Comparison of ENCODE assay signal across 22 mouse cellular contexts in genomic region chr16:93726186-93726585, GRCm38 (mm10). TPM values are rescaled to one million over a fixed set of nuclear protein-coding genes. Genes with fewer than 3 reads are reported as not detected.
DNase-seq lines count a peak whose midpoint lies in the region; ATAC-seq and TF ChIP-seq lines count a peak whose summit lies in the region.
"Had no signal": no experiment of that assay in that cellular context is flagged by ENCODE, and none has a peak within 500 bp of the region (broad histone marks: within the 10 kb centered on the region; RNA-seq: fewer than 3 reads in every experiment).

No protein-coding gene starts in this region.

- H3K36me3 ChIP-seq in intestine, embryonic 15.5 days = no peaks in the 10 kb centered on the region
- no peaks in the 10 kb centered on the region for H3K36me3 ChIP-seq in intestine, embryonic 16.5 days (ENCODE audit: control insufficient read depth, insufficient read depth, low read length)
- peaks cover 12% of the 10 kb centered on the region for H3K36me3 ChIP-seq in liver, embryonic 15.5 days (replicated peaks)
- 0 out of 2 replicates have a peak, but pooled peaks cover 3% of the 10 kb centered on the region for H3K36me3 ChIP-seq in stomach, postnatal 0 days (ENCODE audit: control insufficient read depth, insufficient read depth, low read length)
- peaks cover 18% of the 10 kb centered on the region for H3K36me3 ChIP-seq in midbrain, postnatal 0 days (ENCODE audit: insufficient read depth, low read length)
- H3K36me3 ChIP-seq: embryonic facial prominence, embryonic 15.5 days; forebrain, embryonic 10.5 days; forebrain, embryonic 15.5 days; G1E; heart, embryonic 13.5 days had no signal

- ATAC-seq in intestine, embryonic 15.5 days = peak; percentile 39
- peak; percentile 71 for ATAC-seq in intestine, embryonic 16.5 days
- ATAC-seq in liver, embryonic 15.5 days (ENCODE audit: insufficient read depth) = peak; percentile 45; the same call in 1 of the 2 replicates
- ATAC-seq in stomach, postnatal 0 days (ENCODE audit: low FRiP score, low TSS enrichment) = peak; percentile 53
- no peak for ATAC-seq in midbrain, postnatal 0 days (ENCODE audit: low FRiP score)
- ATAC-seq: forebrain, embryonic 15.5 days had no signal

- H3K27ac ChIP-seq in intestine, embryonic 15.5 days = peak overlapping the region; percentile 27
- H3K27ac ChIP-seq in intestine, embryonic 16.5 days (ENCODE audit: low read length) = peak overlapping the region; percentile 69
- peak overlapping the region; percentile 49; the same call in 1 of the 2 replicates for H3K27ac ChIP-seq in liver, embryonic 15.5 days (replicated peaks)
- no peak overlapping the region for H3K27ac ChIP-seq in stomach, postnatal 0 days (replicated peaks)
- no peak overlapping the region for H3K27ac ChIP-seq in midbrain, postnatal 0 days (ENCODE audit: low read depth, low read length)
- H3K27ac ChIP-seq: embryonic facial prominence, embryonic 15.5 days; forebrain, embryonic 10.5 days; forebrain, embryonic 15.5 days; heart, embryonic 13.5 days; hindbrain, embryonic 15.5 days had no signal

- TF ChIP-seq EP300 in stomach, postnatal 0 days (optimal IDR thresholded peaks at IDR 0.05) = no peak

- WGBS in intestine, embryonic 15.5 days = 75% methylated on average over 4 of the region's 4 CpGs
- whole genome bisulfite sequencing in intestine, embryonic 16.5 days = 68% methylated on average over 4 of the region's 4 CpGs
- 82% methylated on average over 4 of the region's 4 CpGs for WGBS in liver, embryonic 15.5 days (ENCODE audit: insufficient replicate concordance)
- 64% methylated on average over 4 of the region's 4 CpGs for WGBS in stomach, postnatal 0 days
- 94% methylated on average over 4 of the region's 4 CpGs for WGBS in midbrain, postnatal 0 days

- no peak for DNase-seq in stomach, postnatal 0 days (ENCODE audit: low spot score)
- no peak for DNase-seq in frontal cortex, postnatal 14 days (ENCODE audit: low spot score in 2 of 2)
- no peak for DNase-seq in midbrain, postnatal 0 days (ENCODE audit: low spot score)
- DNase-seq: adrenal gland, adult 8-10 months; adrenal gland, postnatal 36 days; cerebellum, adult 2 months; cerebellum, postnatal 14 days; embryo, embryonic 11 days; gastrocnemius, postnatal 36 days; heart, adult 11 months; heart, postnatal 36 days had no signal

- no peaks in the 10 kb centered on the region for H3K27me3 ChIP-seq in intestine, embryonic 15.5 days (replicated peaks)
- H3K27me3 ChIP-seq in intestine, embryonic 16.5 days (replicated peaks; ENCODE audit: control insufficient read depth, insufficient read depth, low read length) = no peaks in the 10 kb centered on the region
- no peaks in the 10 kb centered on the region for H3K27me3 ChIP-seq in liver, embryonic 15.5 days
- no peaks in the 10 kb centered on the region for H3K27me3 ChIP-seq in stomach, postnatal 0 days (ENCODE audit: control insufficient read depth, insufficient read depth, low read length)
- H3K27me3 ChIP-seq in midbrain, postnatal 0 days (ENCODE audit: insufficient read depth, low read length) = no peaks in the 10 kb centered on the region
- H3K27me3 ChIP-seq: embryonic facial prominence, embryonic 15.5 days; forebrain, embryonic 15.5 days; hindbrain, embryonic 15.5 days had no signal

- H3K9me3 ChIP-seq in intestine, embryonic 15.5 days = no peaks in the 10 kb centered on the region
- H3K9me3 ChIP-seq in intestine, embryonic 16.5 days (ENCODE audit: control insufficient read depth, low read length) = no peaks in the 10 kb centered on the region
- no peaks in the 10 kb centered on the region for H3K9me3 ChIP-seq in liver, embryonic 15.5 days (replicated peaks)
- no peaks in the 10 kb centered on the region for H3K9me3 ChIP-seq in stomach, postnatal 0 days (ENCODE audit: control insufficient read depth, low read length)
- no peaks in the 10 kb centered on the region for H3K9me3 ChIP-seq in midbrain, postnatal 0 days (ENCODE audit: low read length)
- H3K9me3 ChIP-seq: embryonic facial prominence, embryonic 15.5 days; forebrain, embryonic 10.5 days; forebrain, embryonic 15.5 days; G1E; heart, embryonic 13.5 days; hindbrain, embryonic 15.5 days had no signal

- H3K4me1 ChIP-seq in intestine, embryonic 15.5 days (replicated peaks) = 0 out of 2 replicates have a peak, but pooled peaks cover 3% of the 10 kb centered on the region
- H3K4me1 ChIP-seq in intestine, embryonic 16.5 days (ENCODE audit: control insufficient read depth, insufficient read depth, low read length) = peaks cover 6% of the 10 kb centered on the region
- peaks cover 59% of the 10 kb centered on the region for H3K4me1 ChIP-seq in liver, embryonic 15.5 days (replicated peaks)
- H3K4me1 ChIP-seq in stomach, postnatal 0 days (replicated peaks; ENCODE audit: control insufficient read depth, insufficient read depth) = no peaks in the 10 kb centered on the region
- H3K4me1 ChIP-seq in midbrain, postnatal 0 days (ENCODE audit: insufficient read depth, low read length) = no peaks in the 10 kb centered on the region

- H3K4me3 ChIP-seq in intestine, embryonic 15.5 days (replicated peaks) = no peak overlapping the region
- no peak overlapping the region for H3K4me3 ChIP-seq in intestine, embryonic 16.5 days (ENCODE audit: low read length)
- no peak overlapping the region for H3K4me3 ChIP-seq in liver, embryonic 15.5 days (replicated peaks)
- no peak overlapping the region for H3K4me3 ChIP-seq in stomach, postnatal 0 days (ENCODE audit: low read depth, low read length)
- H3K4me3 ChIP-seq in midbrain, postnatal 0 days (ENCODE audit: low read depth, low read length) = no peak overlapping the region
- H3K4me3 ChIP-seq: embryonic facial prominence, embryonic 15.5 days; erythroblast, embryonic 14.5 days; forebrain, embryonic 10.5 days; forebrain, embryonic 15.5 days; heart, embryonic 13.5 days; hindbrain, embryonic 15.5 days had no signal

- no peak for TF ChIP-seq CTCF in stomach, postnatal 0 days (IDR thresholded peaks at IDR 0.05; ENCODE audit: low read depth)
- no peak for TF ChIP-seq CTCF in midbrain, postnatal 0 days (IDR thresholded peaks at IDR 0.05)

- no peak overlapping the region for H3K9ac ChIP-seq in intestine, embryonic 15.5 days
- no peak overlapping the region for H3K9ac ChIP-seq in intestine, embryonic 16.5 days (ENCODE audit: low read depth, low read length)
- no peak overlapping the region for H3K9ac ChIP-seq in liver, embryonic 15.5 days
- H3K9ac ChIP-seq in stomach, postnatal 0 days (ENCODE audit: low read length) = no peak overlapping the region
- H3K9ac ChIP-seq in midbrain, postnatal 0 days (replicated peaks; ENCODE audit: low read length, poor library complexity, severe bottlenecking) = no peak overlapping the region
- H3K9ac ChIP-seq: embryonic facial prominence, embryonic 15.5 days; forebrain, embryonic 15.5 days; heart, embryonic 13.5 days; hindbrain, embryonic 15.5 days had no signal

- H3K4me2 ChIP-seq in intestine, embryonic 15.5 days (replicated peaks) = peak overlapping the region; percentile 7; the same call in 1 of the 2 replicates
- 0 out of 2 replicates have a peak overlapping the region, but pooled peaks have one; percentile 2 for H3K4me2 ChIP-seq in intestine, embryonic 16.5 days (ENCODE audit: low read depth, low read length)
- no peak overlapping the region for H3K4me2 ChIP-seq in liver, embryonic 15.5 days
- no peak overlapping the region for H3K4me2 ChIP-seq in stomach, postnatal 0 days (replicated peaks; ENCODE audit: low read depth)
- no peak overlapping the region for H3K4me2 ChIP-seq in midbrain, postnatal 0 days (ENCODE audit: low read depth, low read length, poor library complexity, severe bottlenecking)
- H3K4me2 ChIP-seq: embryonic facial prominence, embryonic 15.5 days; forebrain, embryonic 15.5 days; heart, embryonic 13.5 days; hindbrain, embryonic 15.5 days had no signal

RNA-seq across cellular contexts. Expression of gene Dop1b, which starts 14.5 kb away (rescaled TPM):
- 11.6 and 14.4 TPM in 2 replicates for polyA plus RNA-seq in intestine, embryonic 15.5 days (2015; fragmentation: Nextera tagmentation; extraction: Ambion mirVana)
- polyA plus RNA-seq in intestine, embryonic 16.5 days (2015; fragmentation: Nextera tagmentation; extraction: Ambion mirVana) = 14.4 and 16.6 TPM in 2 replicates
- 12.2 and 15.8 TPM in 2 replicates for polyA plus RNA-seq in liver, embryonic 15.5 days (2015; fragmentation: Nextera tagmentation; extraction: Ambion mirVana)
- 20.1 and 20.9 TPM in 2 replicates for polyA plus RNA-seq in stomach, postnatal 0 days (2015; fragmentation: Nextera tagmentation; extraction: Ambion mirVana)
- 67.6 and 102 TPM in 2 replicates for total RNA-seq in midbrain, postnatal 0 days (2014; rRNA removed)
- 26.1 and 27.8 TPM in 2 replicates for polyA plus RNA-seq in midbrain, postnatal 0 days (2015; fragmentation: Nextera tagmentation; extraction: Ambion mirVana)

RNA-seq across cellular contexts. Expression of gene Cbr3, which starts 43.2 kb away (rescaled TPM):
- 2.1 and 2.4 TPM in 2 replicates for polyA plus RNA-seq in intestine, embryonic 15.5 days (2015; fragmentation: Nextera tagmentation; extraction: Ambion mirVana)
- 2.8 and 3.0 TPM in 2 replicates for polyA plus RNA-seq in intestine, embryonic 16.5 days (2015; fragmentation: Nextera tagmentation; extraction: Ambion mirVana)
- polyA plus RNA-seq in liver, embryonic 15.5 days (2015; fragmentation: Nextera tagmentation; extraction: Ambion mirVana) = 0.38 and 0.48 TPM in 2 replicates
- polyA plus RNA-seq in stomach, postnatal 0 days (2015; fragmentation: Nextera tagmentation; extraction: Ambion mirVana) = 208 and 229 TPM in 2 replicates
- 4.0 and 7.4 TPM in 2 replicates for total RNA-seq in midbrain, postnatal 0 days (2014; rRNA removed)
- polyA plus RNA-seq in midbrain, postnatal 0 days (2015; fragmentation: Nextera tagmentation; extraction: Ambion mirVana) = 3.6 and 5.0 TPM in 2 replicates
- total RNA-seq: common myeloid progenitor, adult 5-6 weeks; G1E had no signal
- polyA plus RNA-seq: erythroblast, embryonic 14.5 days; G1E had no signal

Comparison
In these comparisons a context has a peak if more than half of its experiments do, and no peak if none do; other contexts are left out.
1. H3K27ac ChIP-seq: peak in intestine, embryonic 15.5 days (single experiment), intestine, embryonic 16.5 days (single experiment) and liver, embryonic 15.5 days (single experiment); none in stomach, postnatal 0 days (single experiment) and midbrain, postnatal 0 days (single experiment).
2. H3K4me2 ChIP-seq: peak in intestine, embryonic 15.5 days (single experiment) and intestine, embryonic 16.5 days (single experiment); none in liver, embryonic 15.5 days (single experiment), stomach, postnatal 0 days (single experiment) and midbrain, postnatal 0 days (single experiment).
3. RNA of gene Cbr3, which starts 43.2 kb away (polyA plus RNA-seq): 208 to 229 TPM in stomach, postnatal 0 days; 3.6 to 5.0 TPM in midbrain, postnatal 0 days, 2.8 to 3.0 TPM in intestine, embryonic 16.5 days, 2.1 to 2.4 TPM in intestine, embryonic 15.5 days and 0.38 to 0.48 TPM in liver, embryonic 15.5 days; every median in the first group is over 10 times any median in the second.